ENCODE assay signal across 8 mouse cellular contexts in the genomic region with DNA sequence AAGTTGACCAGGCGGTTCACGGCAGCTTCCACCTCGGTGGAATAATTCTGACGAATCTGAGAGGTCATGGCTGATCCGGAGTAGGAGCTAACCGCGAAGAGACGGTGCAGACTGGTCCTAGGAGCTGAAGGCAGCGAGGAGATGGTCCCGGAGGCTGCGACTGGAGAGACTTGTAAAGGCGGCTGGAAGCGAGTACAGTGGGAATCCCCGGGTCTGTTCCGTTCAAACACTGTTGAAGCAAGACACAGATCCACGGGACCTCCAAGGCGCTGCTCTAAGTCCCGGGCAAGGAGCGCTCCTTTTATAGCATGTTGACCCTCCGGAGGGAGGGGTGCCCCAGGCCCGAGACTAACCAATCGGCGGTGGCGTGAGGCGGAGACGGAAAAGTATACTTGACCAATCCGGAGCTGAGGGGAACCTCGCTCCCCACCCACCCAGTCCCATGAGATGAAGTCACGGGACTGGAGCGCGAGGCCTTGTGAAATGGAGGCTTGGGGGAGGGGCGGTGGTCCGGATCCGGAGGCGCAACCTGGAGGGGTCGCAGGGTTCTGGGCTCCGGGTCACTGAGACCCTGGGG. TPM values are rescaled to one million over a fixed set of nuclear protein-coding genes. Genes with fewer than 3 reads are reported as not detected.
DNase-seq lines count a peak whose midpoint lies in the region; ATAC-seq and TF ChIP-seq lines count a peak whose summit lies in the region.
"Not testable (repeated sequence)": the region's sequence is repeated elsewhere in the genome, so short reads cannot be mapped to it uniquely, and the experiment has no call there.

A gene (minus strand): TSS at position 321 of the 577 bp plus-strand sequence.

- H3K27me3 ChIP-seq in G1E (ENCODE audit: insufficient read depth, low read length); forebrain, embryonic 16.5 days (replicated peaks; ENCODE audit: control insufficient read depth, insufficient read depth, low read length); lung, embryonic 14.5 days (ENCODE audit: insufficient read depth, low read length); thymus, adult 2 months (ENCODE audit: control insufficient read depth, insufficient read depth, low read length): not testable (repeated sequence)

- peak within 1 kb of the TSS; percentile 87 for H3K4me3 ChIP-seq in G1E (ENCODE audit: low read depth, low read length)
- peak within 1 kb of the TSS; percentile 53 for H3K4me3 ChIP-seq in forebrain, embryonic 16.5 days (replicated peaks; ENCODE audit: low read length)
- H3K4me3 ChIP-seq in layer of hippocampus, adult 2 months = peak within 1 kb of the TSS; percentile 96
- H3K4me3 ChIP-seq in lung, embryonic 14.5 days (ENCODE audit: low read depth, low read length) = peak within 1 kb of the TSS; percentile 51
- peak within 1 kb of the TSS; percentile 58 for H3K4me3 ChIP-seq in olfactory bulb, adult 2 months (ENCODE audit: insufficient read depth, low read depth, low read length)
- H3K4me3 ChIP-seq in thymus, adult 2 months (ENCODE audit: control insufficient read depth, insufficient read depth, low read length) = peak within 1 kb of the TSS; percentile 99

- peak within 1 kb of the TSS; percentile 97 for H3K27ac ChIP-seq in forebrain, embryonic 16.5 days (ENCODE audit: low read length)
- H3K27ac ChIP-seq in layer of hippocampus, adult 2 months = peak within 1 kb of the TSS; percentile 94
- peak within 1 kb of the TSS; percentile 96 for H3K27ac ChIP-seq in lung, embryonic 14.5 days (ENCODE audit: low read depth)
- H3K27ac ChIP-seq in olfactory bulb, adult 2 months (ENCODE audit: insufficient read depth, low read depth, low read length) = peak within 1 kb of the TSS; percentile 86
- H3K27ac ChIP-seq in thymus, adult 2 months (ENCODE audit: control insufficient read depth, insufficient read depth, low read length) = peak within 1 kb of the TSS; percentile 90

- DNase-seq in G1E (ENCODE audit: low spot score) = peak; percentile 99
- DNase-seq in cerebellum, adult 18-20 months = peak; percentile 92 to 97
- peak; percentile 93 for DNase-seq in heart, postnatal 36 days
- peak; percentile 95 to 98 for DNase-seq in layer of hippocampus, adult 2 months (ENCODE audit: low spot score in 2 of 2)
- peak; percentile 99 for DNase-seq in lung, embryonic 14.5 days
- DNase-seq in thymus, adult 2 months = peak; percentile 95

- peak; percentile 96 for TF ChIP-seq POLR2A in olfactory bulb, adult 2 months (IDR thresholded peaks at IDR 0.05; ENCODE audit: insufficient read depth, low read depth, low read length)
- TF ChIP-seq POLR2A in thymus, adult 2 months (IDR thresholded peaks at IDR 0.05; ENCODE audit: control insufficient read depth, extremely low read depth, insufficient read depth, low read length, poor library complexity) = peak; percentile 95

- WGBS in forebrain, embryonic 16.5 days = 0% methylated on average over 24 of the region's 37 CpGs
- WGBS in lung, embryonic 14.5 days = under 1% methylated on average over 31 of the region's 37 CpGs
- 0% methylated on average over 37 of the region's 37 CpGs for WGBS in olfactory bulb, adult 2 months
- WGBS in thymus, adult 2 months = under 1% methylated on average over 32 of the region's 37 CpGs

- H3K4me1 ChIP-seq in G1E (ENCODE audit: insufficient read depth, low read depth, low read length) = peaks cover 67% of the 10 kb centered on the region
- H3K4me1 ChIP-seq in forebrain, embryonic 16.5 days (replicated peaks; ENCODE audit: control insufficient read depth, insufficient read depth, low read length) = peaks cover 30% of the 10 kb centered on the region
- peaks cover 23% of the 10 kb centered on the region for H3K4me1 ChIP-seq in lung, embryonic 14.5 days (ENCODE audit: insufficient read depth)
- H3K4me1 ChIP-seq in olfactory bulb, adult 2 months (ENCODE audit: control insufficient read depth, insufficient read depth, low read length) = peaks cover 22% of the 10 kb centered on the region
- peaks cover 20% of the 10 kb centered on the region for H3K4me1 ChIP-seq in thymus, adult 2 months (replicated peaks; ENCODE audit: control insufficient read depth, insufficient read depth, low read length)

- not testable (repeated sequence) for H3K9me3 ChIP-seq in G1E (replicated peaks); forebrain, embryonic 16.5 days (ENCODE audit: control insufficient read depth, low read length); lung, embryonic 14.5 days (ENCODE audit: low read depth, low read length)

- TF ChIP-seq CTCF in G1E (IDR thresholded peaks at IDR 0.05; ENCODE audit: low read depth, low read length); layer of hippocampus, adult 2 months (conservative IDR thresholded peaks at IDR 0.05); lung, embryonic 14.5 days (IDR thresholded peaks at IDR 0.05; ENCODE audit: low read depth); olfactory bulb, adult 2 months (IDR thresholded peaks at IDR 0.05; ENCODE audit: insufficient read depth, low read depth, low read length): not testable (repeated sequence)
- TF ChIP-seq CTCF in thymus, adult 2 months (IDR thresholded peaks at IDR 0.05; ENCODE audit: borderline replicate concordance, control insufficient read depth, extremely low read depth, insufficient read depth, low read length, poor library complexity) = 0 out of 2 replicates have a peak, but pooled peaks have one; percentile 18

- ATAC-seq in G1E (ENCODE audit: extremely low read depth, insufficient number of reproducible peaks, low FRiP score, poor library complexity, severe bottlenecking) = peak; percentile 79
- peak; percentile 96 for ATAC-seq in forebrain, embryonic 16.5 days
- ATAC-seq in lung, embryonic 14.5 days (ENCODE audit: insufficient read depth) = peak; percentile 94

- peak within 1 kb of the TSS; percentile 88 for H3K9ac ChIP-seq in forebrain, embryonic 16.5 days (replicated peaks; ENCODE audit: low read depth, low read length)
- H3K9ac ChIP-seq in lung, embryonic 14.5 days = peak within 1 kb of the TSS; percentile 90

- intact Hi-C loops in heart, postnatal 36 days (cut with DNase I) = not testable (repeated sequence)

- peaks cover 88% of the 10 kb centered on the region for H3K36me3 ChIP-seq in G1E (replicated peaks)
- H3K36me3 ChIP-seq in forebrain, embryonic 16.5 days (ENCODE audit: control insufficient read depth, insufficient read depth) = peaks cover 23% of the 10 kb centered on the region
- H3K36me3 ChIP-seq in lung, embryonic 14.5 days (ENCODE audit: insufficient read depth) = peaks cover 68% of the 10 kb centered on the region
- H3K36me3 ChIP-seq in thymus, adult 2 months (ENCODE audit: control insufficient read depth, insufficient read depth, low read length) = peaks cover 11% of the 10 kb centered on the region

- peak within 1 kb of the TSS; percentile 98 for H3K4me2 ChIP-seq in forebrain, embryonic 16.5 days (ENCODE audit: low read length)
- H3K4me2 ChIP-seq in lung, embryonic 14.5 days = peak within 1 kb of the TSS; percentile 83

RNA-seq across cellular contexts. Expression of the gene that starts here (rescaled TPM):
- total RNA-seq in G1E (2014; fragmentation: Nextera tagmentation) = 2,893 and 3,214 TPM in 2 replicates
- total RNA-seq in G1E (2017) = 4,307 and 4,361 TPM in 2 replicates
- polyA plus RNA-seq in G1E (2012) = 6,399 and 6,975 TPM in 2 replicates
- 5,701 and 5,899 TPM in 2 replicates for polyA plus RNA-seq in forebrain, embryonic 16.5 days (2015; fragmentation: Nextera tagmentation; extraction: Ambion mirVana)
- 100 to 1,000 TPM; 246 to 262 TPM for total RNA-seq in heart, postnatal 36 days (2021)
- 100 to 1,000 TPM; 186 to 204 TPM for total RNA-seq in layer of hippocampus, adult 2 months (2021)
- 4,463 and 4,749 TPM in 2 replicates for polyA plus RNA-seq in lung, embryonic 14.5 days (2014; fragmentation: Nextera tagmentation; extraction: Ambion mirVana)
- 553 and 835 TPM in 2 replicates for polyA plus RNA-seq in olfactory bulb, adult 2 months (2012; ENCODE audit: insufficient read depth, insufficient read length, low replicate concordance, missing spikeins)
- 2,491 and 2,656 TPM in 2 replicates for polyA plus RNA-seq in thymus, adult 2 months (2012; rRNA removed)

Comparison
In these comparisons a context has a peak if more than half of its experiments do, and no peak if none do; other contexts are left out.
1. Peak in every context shown above with its lines: DNase-seq, ATAC-seq, H3K4me3 ChIP-seq and H3K27ac ChIP-seq.
2. RNA of the gene that starts here (total RNA-seq): 2,893 to 4,361 TPM in G1E; 246 to 262 TPM in heart, postnatal 36 days and 186 to 204 TPM in layer of hippocampus, adult 2 months; every median in the first group is over 10 times any median in the second.